Mouse (Mus musculus) cerebellum, adult 2 months (tissue): Measurements from ENCODE around the gene Epop.

Experiments
- CTCF ChIP-seq: fragments of 200-500 bp; IDR thresholded peaks from 2 replicates; pipeline ENCODE4 v1.5.1; 2011; ENCODE audit warnings: low read depth, mild to moderate bottlenecking, control low read depth, low read length, moderate library complexity, borderline replicate concordance; ENCODE audit not compliant: insufficient read depth
- POLR2A ChIP-seq: fragments of 200-500 bp; IDR thresholded peaks from 2 replicates; pipeline ENCODE4 v1.6.1; 2011; ENCODE audit warnings: low read length, control low read depth, borderline replicate concordance; ENCODE audit not compliant: insufficient read depth

GRCm38 (mm10) chr11:97663528-97664338 lies 34.2 kb upstream of the Epop start:
- TF ChIP-seq POLR2A (no peak), CTCF (no peak)
